Mouse (Mus musculus): ENCODE measurements around the gene Wwox.

Gene Wwox

GRCm38 (mm10) chr8:114855833-114856232 is 416.4 kb downstream of the Wwox start:
- no peak for DNase-seq (ENCODE audit: low spot score)

DNA sequence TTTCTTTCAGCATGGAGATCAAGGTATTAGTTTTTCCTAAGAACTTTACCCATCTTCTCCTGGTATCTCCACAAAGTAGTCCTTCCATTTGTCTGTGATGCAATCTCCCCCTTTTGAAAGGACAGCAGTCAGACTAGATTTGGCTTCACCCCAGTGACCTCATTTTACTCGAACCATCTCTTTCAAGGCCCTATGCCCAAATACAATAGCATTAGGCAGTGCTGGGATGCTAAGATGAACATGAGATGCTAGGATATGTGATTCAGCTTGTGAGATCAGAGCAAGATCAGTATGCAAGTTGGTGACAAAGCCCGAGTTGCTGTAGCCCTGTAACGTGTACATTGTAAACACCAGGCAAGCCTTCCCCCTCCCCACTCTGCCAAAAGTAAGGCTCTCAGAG is 426.5 kb downstream of the Wwox start:
- DNase-seq (ENCODE audit: low spot score) = no peak

GRCm38 (mm10) chr8:114869321-114869720 is 429.9 kb downstream of the Wwox start:
- no peak for DNase-seq (ENCODE audit: low spot score)

- no peak for DNase-seq (ENCODE audit: low spot score)
These were observed 431.0 kb downstream of the Wwox start for GRCm38 (mm10) chr8:114870410-114870809.

- DNase-seq (ENCODE audit: low spot score) = no peak
These were observed 433.0 kb downstream of the Wwox start for GRCm38 (mm10) chr8:114872491-114872890.

DNA sequence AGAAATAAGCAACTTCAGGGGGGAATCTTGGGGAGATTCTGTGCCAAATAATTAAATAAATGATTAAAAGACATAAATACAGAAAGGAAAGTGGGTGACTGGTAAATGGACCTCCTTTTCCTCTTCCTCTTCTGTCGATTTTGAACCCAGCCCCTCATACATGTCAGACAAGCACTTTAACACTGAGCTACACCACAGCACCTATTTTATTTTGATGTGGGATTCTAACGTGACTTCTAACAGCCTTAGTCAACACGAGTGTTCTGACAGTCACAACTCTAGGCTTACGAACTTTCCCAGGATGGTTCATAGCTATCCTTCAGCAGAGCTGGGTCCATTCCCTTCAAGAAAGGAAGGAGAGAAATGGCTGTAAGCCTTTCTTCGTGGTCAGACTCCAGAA is 435.7 kb downstream of the Wwox start:
- no peak for DNase-seq (ENCODE audit: low spot score)

DNA sequence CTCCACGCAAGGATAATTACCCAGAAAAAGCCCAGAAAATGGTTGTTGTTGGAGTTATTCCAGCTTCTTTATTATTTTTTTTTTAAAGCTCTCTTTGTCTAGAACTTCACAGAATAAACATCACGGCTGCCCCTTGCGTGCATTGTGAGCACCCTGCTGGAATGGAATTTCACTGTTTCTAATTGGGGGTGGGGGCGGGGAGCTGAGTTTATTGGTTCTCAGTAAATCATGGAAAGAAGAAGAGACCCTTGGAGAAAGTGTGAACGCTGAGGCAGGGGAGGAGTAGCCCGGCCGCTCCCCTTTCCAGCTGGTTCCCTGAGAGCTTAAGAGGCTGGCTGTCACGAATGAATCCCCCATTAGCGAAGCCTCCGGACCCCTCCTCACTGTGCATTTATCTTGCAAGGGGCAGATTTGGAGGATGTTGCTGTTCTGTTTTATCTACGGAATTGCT is 436.7 kb downstream of the Wwox start:
- DNase-seq (ENCODE audit: low spot score) = no peak

DNA sequence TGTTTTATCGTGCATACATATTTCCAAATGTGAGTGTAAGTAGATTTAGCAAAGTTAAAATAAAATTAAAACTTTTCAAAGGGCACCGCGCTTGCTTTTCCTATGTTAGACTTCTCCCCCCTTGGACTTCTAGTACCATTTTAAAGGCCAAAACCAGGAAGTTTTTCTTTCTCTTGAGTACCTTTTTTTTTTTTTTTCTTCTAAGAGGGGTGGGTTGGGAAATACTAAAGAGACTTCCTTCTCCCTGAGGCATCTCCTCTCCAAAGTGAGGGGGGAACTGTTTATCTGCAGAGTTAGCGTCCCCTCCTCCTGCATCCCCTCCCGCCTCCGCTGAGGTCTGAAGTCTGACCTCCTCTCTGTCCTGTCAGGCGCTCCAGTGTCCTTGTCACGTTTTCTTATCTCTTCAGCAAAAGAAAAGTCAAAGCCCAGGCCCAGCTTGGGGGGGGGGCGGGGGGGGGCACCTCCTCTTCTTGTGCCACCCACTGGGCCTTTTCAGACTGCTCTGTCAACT is 437.3 kb downstream of the Wwox start:
- no peak for DNase-seq (ENCODE audit: low spot score)

- no peak for DNase-seq (ENCODE audit: low spot score)
These were observed 437.8 kb downstream of the Wwox start for GRCm38 (mm10) chr8:114877234-114877633.

- no peak for DNase-seq (ENCODE audit: low spot score)
These were observed 439.2 kb downstream of the Wwox start for GRCm38 (mm10) chr8:114878449-114879276.

- no peak for DNase-seq (ENCODE audit: low spot score)
These were observed 439.8 kb downstream of the Wwox start for GRCm38 (mm10) chr8:114879277-114879568.

GRCm38 (mm10) chr8:114879678-114880077 is 440.2 kb downstream of the Wwox start:
- DNase-seq (ENCODE audit: low spot score) = no peak

DNA sequence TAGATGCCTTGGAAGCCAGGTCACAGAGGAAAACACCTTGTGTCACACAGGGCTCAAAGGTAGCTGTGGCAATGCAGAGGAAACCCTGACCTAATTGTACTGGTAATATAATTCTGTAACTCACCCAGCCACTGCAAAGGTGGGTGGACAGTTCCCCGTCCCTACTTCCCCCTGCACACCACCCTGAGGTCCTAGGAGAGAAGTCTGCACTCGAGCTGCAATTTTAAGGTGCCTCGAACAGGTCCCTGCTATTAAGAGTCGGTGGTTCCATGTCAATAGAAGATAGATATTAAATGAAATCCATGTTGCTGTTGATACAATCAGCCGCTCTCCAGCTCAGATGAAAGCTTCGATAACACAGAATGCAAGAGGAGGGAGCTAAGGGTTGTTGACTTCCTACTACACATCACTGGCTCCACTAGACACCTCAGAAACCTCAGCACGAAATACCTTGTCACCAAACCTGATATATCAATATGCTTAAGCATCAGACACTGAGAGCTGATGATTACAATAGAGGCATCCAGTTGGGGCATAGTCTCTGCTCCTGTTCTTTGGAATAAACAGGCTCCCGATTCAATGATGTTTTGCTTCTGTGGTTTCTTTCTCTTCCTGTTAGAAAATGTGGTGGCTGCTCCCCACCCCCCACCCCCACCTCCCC is 441.1 kb downstream of the Wwox start:
- no peak for DNase-seq (ENCODE audit: low spot score)

DNA sequence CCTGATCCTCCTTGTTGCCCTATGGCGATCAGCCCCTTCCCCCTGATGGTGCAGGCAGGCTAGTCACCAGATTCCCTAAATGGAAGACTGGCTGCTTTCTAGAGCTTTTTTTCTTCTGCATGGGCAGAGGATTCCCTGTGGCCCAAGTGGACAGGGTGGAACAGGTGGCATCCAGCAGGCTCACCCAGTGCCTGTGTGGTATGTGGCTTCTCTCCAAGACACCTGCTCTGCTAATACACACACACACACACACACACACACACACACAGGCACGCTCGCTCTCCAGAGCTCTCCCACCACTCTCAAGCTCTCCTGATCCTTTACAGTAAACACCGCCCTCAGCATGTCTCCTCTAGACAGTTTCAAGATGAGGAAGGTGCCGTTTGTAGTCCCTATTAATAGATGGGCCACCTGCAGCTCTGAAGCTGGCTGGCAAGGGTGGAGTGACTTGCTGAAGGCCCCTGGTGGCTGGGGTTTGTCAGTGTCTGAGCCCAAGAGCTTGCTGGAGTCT is 442.5 kb downstream of the Wwox start:
- DNase-seq (ENCODE audit: low spot score) = no peak

GRCm38 (mm10) chr8:114882504-114882903 is 443.0 kb downstream of the Wwox start:
- no peak for DNase-seq (ENCODE audit: low spot score)

GRCm38 (mm10) chr8:114882936-114883606 is 443.6 kb downstream of the Wwox start:
- no peak for DNase-seq (ENCODE audit: low spot score)

GRCm38 (mm10) chr8:114883967-114884366 is 444.5 kb downstream of the Wwox start:
- DNase-seq (ENCODE audit: low spot score) = no peak

- DNase-seq (ENCODE audit: low spot score) = no peak
These were observed 445.7 kb downstream of the Wwox start for GRCm38 (mm10) chr8:114885026-114885592.

- DNase-seq (ENCODE audit: low spot score) = no peak
These were observed 448.9 kb downstream of the Wwox start for GRCm38 (mm10) chr8:114888388-114888787.

GRCm38 (mm10) chr8:114889578-114890374 is 450.3 kb downstream of the Wwox start:
- no peak for DNase-seq (ENCODE audit: low spot score)

DNA sequence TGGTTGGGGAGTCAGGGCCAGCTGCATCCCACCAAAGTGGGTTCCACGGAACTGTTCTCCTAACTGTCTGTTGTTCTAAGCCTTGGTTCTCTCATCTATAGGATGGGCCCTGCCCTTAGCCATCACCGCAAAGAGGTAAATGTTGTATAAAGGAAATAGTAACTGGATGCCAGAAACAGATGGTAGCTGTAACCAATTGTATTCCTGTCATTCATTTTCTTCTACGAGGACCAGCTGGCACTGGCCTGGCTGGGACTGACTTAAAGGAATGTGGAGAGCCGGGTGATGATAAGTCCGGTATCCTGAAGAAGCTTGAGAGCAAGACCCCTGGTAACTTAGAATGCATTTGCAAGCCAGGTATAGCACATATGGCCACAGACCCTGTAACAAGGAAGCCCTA is 451.0 kb downstream of the Wwox start:
- no peak for DNase-seq (ENCODE audit: low spot score)

- no peak for DNase-seq (ENCODE audit: low spot score)
These were observed 451.8 kb downstream of the Wwox start for GRCm38 (mm10) chr8:114891252-114891651.
